Mouse (Mus musculus) embryonic fibroblast, embryonic 13.5 days (primary cell): ENCODE measurements at regions not wholly inside any gene's neighbourhood (a gene's known extent, or its start where the extent isn't known, plus 50 kb on each side); places are given as distances from the start of the nearest gene placed in this dataset.

Source experiments
- CTCF ChIP-seq: IDR thresholded peaks from 2 replicates; pipeline ENCODE4 v1.5.1; 2011; ENCODE audit warnings: mild to moderate bottlenecking, control low read depth, low read length, moderate library complexity, borderline replicate concordance; ENCODE audit not compliant: insufficient read depth
- POLR2A ChIP-seq: IDR thresholded peaks from 2 replicates; pipeline ENCODE4 v1.6.1; 2011; ENCODE audit warnings: low read depth, mild to moderate bottlenecking, control low read depth, low read length, moderate library complexity

DNA sequence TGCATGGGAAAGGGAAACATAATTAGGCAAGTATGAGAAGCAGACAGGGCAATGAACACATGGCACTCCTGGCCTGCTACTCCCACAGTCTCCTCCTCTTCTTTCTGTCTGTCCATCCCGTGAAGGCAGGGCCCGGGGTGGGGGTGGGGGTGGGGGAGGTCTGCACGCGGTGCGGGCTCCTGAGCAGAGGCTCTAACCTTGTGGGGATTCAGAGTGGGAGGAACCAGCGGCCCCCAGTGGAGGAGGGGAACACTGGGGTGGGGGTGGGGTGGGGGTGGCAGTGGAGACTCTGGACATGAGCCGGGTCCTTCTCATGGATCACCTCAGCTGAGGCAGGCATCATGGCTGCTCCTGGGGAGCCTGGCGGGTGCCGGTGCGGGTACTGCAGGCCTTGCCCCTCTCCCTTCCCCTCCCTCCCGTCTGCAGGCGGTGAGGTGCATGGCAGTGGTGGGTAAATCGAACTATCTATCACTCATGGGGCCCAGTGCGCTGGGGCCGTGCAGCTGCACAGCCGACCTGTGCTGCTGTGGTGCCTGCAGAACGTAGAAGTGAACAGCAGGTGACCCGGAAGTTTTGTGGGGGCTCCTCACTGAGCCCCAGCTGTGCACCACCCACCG, 120.9 kb upstream of the Stxbp6 start:
- no peak for TF ChIP-seq CTCF
- no peak for TF ChIP-seq POLR2A
